Mouse (Mus musculus) T-helper 17 cell (primary cell): ENCODE measurements around the gene Fchsd2.
"Not testable (repeated sequence)": the region's sequence is repeated elsewhere in the genome, so short reads cannot be mapped to it uniquely, and the experiment has no call there.

Experiments
- in situ Hi-C, 2 experiments: fragments of 300-600 bp; cut with MboI, MseI; formaldehyde crosslinking; loops; 1 replicate in 1 of 2; 2 replicates in 1 of 2; pipeline ENCODE4 v1.15.1; 2025; ENCODE audit warnings: high pct_unique_total_duplicates in 2 of 2

The Fchsd2 gene

DNA sequence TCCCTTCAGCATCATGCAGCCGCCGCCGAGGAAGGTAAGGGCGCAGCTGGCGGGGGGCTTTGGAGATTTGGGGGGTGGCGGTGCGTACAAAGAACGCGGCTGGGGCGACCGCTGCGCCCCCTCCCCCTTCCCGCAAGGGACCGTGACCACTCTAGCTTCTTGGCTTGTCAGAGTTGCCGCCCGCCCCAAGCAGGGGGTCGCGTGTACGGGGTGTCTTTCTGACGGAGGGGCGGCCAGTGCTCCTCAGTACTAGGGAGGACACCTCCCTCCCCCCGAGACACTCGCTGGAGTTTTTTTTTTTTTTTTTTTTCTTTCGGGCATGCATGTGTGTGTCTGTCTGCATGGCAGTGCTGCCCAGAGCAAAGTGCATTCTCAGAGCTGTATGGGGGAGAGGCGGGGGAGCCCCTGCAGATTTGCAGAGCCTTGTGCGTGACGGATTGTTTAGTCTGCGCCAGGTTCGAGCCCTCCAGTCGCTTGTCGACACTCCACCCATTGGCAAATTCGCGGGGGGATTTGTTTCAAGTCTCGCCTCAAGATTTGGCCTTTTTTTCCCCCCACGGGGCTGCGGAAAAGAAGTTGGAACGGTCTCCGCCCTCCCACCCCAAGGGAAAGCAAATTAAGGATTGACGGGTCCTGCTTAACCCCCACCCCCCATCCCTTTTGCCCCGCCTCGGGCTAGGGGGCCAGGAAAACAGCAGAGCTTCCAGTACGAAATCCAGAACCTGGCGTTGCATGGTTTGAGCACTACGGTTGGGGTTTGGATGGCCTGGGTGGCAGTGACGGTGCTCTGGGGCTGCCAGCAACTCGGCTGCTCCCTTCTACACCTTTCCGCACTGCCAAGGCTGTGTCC lies 16.6 kb downstream of the Fchsd2 start:
- in situ Hi-C loops: no loop called here

DNA sequence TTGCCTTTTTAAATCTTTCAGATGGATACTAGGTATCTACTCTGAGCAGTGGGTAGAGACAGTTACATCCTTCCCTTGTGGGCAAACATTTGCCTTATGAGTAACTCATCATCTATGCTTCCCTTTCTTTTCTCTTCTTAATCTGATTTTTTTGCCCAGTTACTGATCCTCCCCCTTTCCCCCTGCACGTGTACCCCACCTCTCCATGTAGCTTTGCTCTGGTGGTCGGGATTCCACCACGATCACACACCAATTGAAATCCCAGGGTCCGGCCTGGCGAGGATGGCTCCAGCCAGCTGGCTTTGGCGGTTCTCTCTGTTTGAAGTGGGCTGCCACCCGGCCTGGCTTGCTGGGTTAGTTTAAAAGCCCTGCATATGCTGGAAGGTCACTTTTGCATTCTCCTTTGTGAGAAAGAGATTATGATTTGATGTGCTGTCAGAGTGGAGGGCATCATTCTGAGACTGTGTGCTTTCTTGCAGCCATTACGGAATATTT lies 17.2 kb downstream of the Fchsd2 start:
- in situ Hi-C loops: loop anchor here in 1 of 2 experiments (5.0 kb wide), 1 partner anchor 43 kb away; no protein-coding TSS in a partner anchor

DNA sequence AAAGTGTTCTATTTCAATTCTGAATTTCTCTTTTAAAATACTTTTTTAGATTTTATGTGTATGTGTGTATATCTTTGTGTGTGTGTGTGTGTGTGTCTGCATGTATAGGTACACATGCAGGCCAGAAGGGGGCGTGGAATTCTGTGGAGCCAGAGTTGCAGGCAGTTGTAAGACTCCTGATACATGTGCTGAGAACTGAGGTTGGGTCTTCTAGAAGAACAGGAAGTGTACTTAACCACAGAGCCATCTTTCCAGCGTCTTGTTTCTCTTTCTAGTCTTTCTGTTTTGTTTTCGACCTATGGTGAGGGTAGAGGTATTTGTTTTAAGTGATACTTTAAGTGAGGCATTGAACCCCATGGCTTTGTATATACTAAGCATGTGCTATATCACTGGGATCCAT lies 20.7 kb downstream of the Fchsd2 start:
- in situ Hi-C loops: loop anchor here in 1 of 2 experiments (5.0 kb wide), 1 partner anchor 46 kb away; no protein-coding TSS in a partner anchor

DNA sequence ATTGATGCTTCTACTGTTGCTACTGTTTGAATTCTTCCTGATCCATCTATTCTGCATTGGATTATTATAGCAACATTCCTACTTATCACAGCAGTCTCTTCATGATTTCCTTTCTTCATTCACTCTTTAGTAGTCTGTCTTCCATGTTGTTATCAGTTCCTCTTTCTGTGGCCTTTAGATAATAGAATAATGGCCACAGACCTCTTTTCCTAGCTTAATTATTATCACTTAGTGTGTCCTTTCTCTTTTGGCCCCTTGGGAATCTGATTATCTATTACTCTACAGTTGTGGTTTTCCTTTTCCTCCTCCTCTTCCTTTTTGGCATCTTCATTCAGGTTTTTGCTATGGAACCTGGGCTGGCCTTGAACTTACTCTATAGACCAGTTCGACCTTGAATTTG lies 21.7 kb downstream of the Fchsd2 start:
- in situ Hi-C loops: loop anchor here in 1 of 2 experiments (5.0 kb wide), 1 partner anchor 47 kb away; no protein-coding TSS in a partner anchor

DNA sequence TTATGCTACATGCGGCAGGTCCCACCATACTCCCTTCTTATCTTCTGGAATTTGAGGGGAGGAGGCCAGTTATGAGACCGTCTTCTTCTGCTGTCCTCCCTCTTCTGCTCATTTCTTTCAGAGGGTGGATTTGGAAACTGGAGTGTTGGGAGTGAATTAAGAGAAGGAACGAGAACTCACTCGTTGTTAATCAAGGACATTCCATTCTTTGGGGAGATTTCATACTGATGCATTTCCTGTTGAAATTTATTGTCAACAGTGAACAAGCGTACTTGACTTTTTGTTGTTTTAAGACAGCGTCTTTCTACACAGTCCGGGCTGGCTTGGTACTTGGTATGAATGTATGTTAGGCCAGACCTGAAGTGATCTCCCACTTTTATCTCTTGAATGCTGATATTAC lies 26.7 kb downstream of the Fchsd2 start:
- in situ Hi-C loops: no loop called here

DNA sequence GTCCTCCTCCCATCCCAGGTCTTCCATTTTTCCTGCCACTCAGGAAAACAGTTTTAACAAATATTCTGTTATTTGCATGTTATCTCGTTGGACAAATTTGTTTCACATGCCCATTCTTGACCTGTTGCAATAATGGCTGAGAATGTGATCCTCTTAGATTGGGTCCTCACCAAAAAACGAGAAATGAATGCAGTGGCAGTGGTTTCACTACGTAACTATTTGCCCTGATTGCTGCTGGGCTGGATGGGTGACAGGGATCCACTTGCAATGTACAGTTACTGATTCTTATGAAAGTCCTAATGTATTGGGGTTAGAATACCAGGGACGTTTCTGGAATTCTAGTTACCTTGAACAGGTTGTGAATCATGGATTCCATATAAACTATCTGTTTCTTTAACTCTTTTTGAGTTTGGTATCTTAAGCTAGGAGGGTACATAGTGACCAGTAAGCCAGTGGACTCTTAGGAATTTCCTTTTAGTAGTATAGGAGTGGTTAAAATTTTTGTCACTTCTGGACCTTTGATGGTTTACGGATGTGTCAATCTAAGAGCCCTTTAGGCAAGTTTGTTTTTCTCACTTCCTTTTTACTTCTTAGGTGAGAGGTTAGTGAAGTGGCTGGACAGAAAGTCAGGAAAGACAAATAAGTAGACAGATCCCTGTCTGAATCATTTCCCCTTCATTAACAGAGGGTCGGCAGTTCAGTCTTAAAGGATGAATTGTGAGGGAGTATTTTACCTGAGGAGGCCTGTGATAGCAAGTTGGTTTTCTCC lies 31.1 kb downstream of the Fchsd2 start:
- in situ Hi-C loops: no loop called here

DNA sequence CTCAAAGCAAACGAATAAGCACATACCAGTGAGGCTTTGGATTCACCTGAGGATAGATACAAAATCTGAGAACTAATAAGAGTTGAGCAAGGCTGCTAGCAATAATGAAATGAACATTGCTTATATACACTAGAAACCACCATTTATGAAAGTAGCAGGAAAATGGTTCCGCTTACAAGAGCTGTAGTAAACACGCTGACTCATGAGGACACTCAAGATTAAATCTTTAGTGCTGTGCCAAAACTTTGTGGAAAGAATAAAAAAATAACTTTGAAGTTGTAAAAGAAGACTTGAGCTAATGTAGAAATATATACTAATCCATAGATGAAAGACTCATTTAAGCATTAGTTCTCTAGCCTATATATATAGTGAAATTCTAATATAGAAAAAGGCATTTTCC lies 35.1 kb downstream of the Fchsd2 start:
- in situ Hi-C loops: no loop called here

DNA sequence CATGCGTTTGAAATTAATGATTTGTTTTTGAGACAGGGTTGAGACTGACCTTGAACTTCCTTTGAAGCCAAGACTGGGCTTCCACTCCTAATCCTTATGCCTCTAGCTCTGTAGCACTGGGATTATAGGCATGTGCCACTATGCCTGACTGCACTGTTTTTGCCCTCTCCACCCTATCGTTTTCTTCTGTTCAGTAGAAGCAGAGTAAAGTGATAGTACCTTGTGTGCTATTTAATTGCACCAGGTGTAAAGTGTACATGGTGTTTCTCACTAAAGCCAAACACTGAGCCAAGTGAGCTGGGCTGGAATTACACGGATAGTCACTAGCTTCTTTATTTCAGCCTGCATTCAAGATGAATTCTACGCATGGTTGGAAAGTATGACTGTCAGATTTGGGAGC lies 35.9 kb downstream of the Fchsd2 start:
- in situ Hi-C loops: no loop called here

DNA sequence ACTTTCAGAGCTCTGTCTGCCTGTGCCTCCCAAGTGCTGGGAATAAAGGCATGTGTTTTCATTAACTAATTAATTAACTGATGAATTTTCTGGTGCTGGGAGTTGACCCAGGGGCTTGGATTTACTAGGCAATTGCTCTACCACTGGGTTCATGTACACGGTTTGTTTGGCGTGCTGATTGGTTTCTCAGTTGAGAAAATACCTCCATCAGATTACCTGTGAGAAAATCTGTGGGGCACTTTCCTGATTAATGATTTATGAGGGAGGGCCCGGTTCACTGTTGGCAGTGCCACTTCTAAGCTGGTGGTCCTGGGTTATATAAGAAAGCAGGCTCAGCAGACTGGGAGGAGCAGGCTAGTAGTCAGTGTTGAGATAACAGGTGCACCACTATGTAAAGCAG lies 38.0 kb downstream of the Fchsd2 start:
- in situ Hi-C loops: loop anchor here in 1 of 2 experiments (5.0 kb wide), 1 partner anchor 72 kb away; no protein-coding TSS in a partner anchor

DNA sequence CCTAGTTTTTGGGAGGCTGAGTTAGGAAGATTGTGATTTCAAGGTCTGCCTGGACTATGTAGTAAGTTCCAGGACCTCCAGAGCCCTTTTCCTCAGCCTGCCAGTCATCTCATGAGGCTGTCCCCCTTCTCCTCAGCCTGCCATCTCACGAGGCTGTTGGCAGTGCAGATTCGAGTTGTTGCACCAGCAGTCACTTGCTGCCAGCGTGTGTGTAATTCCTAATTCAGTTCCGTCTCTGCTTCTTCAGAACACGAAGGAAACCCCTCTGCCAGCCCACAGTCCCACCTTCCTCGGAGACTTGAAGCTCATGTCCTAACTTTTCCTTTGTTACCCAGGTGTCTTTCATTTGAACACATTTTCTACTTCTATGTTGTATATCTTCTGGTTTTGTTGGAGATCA lies 38.6 kb downstream of the Fchsd2 start:
- in situ Hi-C loops: loop anchor here in 1 of 2 experiments (5.0 kb wide), 1 partner anchor 71 kb away; no protein-coding TSS in a partner anchor

DNA sequence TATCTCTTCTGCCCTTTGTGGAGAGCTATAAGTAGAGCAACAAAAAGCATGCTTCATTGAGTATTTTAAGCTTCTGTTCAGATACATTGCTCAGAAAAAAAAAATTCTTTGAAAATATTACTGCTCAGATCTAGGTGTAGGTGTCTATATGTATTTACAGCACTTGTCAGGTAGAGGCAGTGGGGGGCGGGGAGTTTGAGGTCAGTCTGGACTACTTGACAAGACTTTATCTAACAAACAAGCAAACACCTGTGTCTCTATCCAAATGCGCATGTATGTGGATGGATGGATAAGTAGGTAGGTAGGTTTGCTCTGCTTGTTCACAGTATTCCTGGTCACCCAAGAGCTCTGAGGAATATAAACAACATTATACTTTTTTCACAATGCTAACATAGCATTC lies 40.9 kb downstream of the Fchsd2 start:
- in situ Hi-C loops: loop anchor here in 1 of 2 experiments (5.0 kb wide), 1 partner anchor 69 kb away; no protein-coding TSS in a partner anchor

DNA sequence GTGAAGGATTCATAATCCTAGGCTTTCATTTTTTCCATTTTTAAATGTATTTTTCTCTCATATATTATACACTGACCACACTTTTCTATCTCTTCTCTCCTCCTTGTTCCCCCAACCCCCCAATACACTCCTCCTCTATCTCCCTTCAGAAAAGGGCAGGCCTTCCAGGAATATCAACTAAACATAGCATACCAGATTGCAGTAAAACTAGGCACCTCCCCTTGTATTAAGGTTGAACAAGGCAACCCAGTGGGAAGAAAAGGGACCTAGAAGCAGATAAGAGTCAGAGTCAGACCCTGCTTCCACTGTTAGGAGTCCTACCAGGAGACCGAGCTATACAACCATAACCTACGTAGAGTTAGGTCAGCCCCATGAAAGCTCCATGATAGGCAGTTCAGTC lies 41.5 kb downstream of the Fchsd2 start:
- in situ Hi-C loops: loop anchor here in 1 of 2 experiments (5.0 kb wide), 1 partner anchor 68 kb away; no protein-coding TSS in a partner anchor

DNA sequence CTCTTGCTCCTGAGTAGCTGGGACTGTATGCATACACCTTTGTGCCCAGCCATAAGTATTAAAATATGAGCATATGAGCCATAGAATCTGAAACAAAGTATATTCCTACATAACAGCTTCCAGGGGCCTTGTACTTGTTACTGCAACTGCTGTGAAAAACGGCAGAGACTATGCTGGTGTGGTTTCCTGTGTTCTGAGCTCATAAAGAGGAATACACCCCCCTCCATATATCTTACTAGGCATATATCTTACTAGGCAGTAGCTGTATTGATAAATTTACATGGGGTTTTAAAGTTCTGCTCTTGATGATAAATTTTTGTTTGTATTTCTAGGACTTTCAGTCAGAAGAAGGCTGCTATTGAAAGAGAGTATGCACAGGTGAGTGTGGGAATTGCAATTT lies 46.2 kb downstream of the Fchsd2 start:
- in situ Hi-C loops: no loop called here

DNA sequence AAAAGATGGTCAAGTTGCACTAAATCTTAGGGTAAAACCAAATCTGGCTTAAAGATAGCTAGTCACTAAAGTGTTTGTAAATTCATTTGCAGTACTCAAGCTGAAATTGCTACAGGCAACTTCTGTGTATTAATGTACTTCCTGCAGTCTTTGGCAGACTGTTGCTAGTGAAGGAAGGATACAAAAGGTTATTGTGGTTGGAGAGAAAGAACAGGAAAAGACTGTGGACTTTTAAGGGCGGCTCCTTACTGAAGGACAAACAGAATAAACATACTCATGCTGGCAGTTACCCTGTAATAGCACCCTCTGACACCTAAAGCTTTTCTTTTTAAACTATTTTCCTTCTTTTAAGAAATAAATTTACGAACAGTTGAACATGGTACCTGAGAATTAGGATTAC lies 50.2 kb downstream of the Fchsd2 start:
- in situ Hi-C loops: no loop called here

DNA sequence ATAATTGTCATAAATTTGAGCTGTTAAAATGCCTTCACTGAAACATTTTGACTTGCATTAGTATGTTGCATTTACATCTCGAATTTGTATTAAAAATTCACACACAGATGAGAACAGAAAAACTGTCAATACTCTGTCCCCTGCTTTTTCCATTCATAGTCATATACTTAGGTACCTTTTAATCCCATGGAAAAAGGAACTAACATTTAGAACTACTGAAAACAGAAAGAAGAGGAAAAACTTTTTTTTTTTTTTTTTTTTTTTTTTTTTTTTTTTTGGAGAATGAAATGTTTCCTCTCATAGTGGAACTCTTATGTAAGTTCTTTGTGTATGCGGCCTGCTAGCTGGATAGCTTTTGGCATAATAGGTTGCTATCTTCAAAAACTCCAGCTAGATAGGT lies 51.6 kb downstream of the Fchsd2 start:
- in situ Hi-C loops: no loop called here

DNA sequence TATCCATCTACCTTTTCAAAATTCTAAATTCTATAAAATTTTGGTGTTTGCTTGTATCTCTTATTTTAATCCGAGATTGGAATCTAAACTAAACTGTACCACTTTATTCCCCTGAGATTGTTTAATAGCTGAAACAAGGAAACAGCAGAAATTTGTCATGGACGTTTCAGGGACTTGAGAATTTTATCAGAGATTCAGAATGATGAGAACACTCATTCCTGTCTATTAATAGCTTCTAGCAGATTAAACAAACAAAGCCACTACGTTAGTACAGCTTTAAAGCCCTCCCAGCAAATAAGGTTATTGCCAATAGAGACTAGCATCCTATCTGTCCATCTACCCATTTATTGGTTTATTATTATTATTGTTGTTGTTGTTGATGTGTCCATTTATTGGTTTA lies 56.4 kb downstream of the Fchsd2 start:
- in situ Hi-C loops: no loop called here

DNA sequence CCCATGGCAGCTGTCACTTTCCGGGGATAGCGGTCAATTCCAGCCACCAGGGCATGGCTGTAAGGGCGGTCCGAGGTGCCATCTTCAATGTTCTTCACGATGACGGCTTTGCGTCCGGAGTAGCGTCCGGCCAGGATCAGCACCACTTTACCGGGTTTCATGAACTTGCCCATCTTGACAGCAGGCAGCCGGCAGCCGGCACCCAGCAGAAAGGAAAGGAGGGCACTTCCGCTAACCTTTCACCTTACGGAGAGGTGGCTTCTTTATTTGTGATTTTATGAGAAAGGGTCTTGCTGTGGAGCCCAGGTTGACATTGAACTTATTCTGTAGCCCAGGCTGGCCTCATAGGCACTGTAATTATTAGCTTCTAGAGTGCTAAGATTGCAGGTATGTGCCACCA lies 62.2 kb downstream of the Fchsd2 start:
- in situ Hi-C loops: not testable (repeated sequence)

DNA sequence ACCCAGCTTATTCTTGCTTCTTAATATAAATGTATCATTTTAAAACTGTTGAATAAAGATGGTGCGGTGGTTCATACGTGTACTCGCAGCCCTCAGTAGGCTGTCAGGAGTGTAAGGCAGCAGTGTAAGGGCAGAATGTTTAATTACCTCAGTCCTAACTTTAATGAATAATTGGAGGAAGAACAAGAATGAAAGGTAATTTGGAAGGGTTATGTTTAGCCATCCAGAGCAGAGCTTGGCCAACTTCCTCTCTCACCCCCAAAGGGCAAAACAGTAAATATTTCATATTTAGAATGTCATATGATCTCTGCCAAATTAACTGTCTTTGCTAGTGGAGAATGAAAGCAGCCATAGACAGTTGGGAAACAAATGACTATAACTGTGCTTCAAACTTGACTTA lies 62.6 kb downstream of the Fchsd2 start:
- in situ Hi-C loops: no loop called here

DNA sequence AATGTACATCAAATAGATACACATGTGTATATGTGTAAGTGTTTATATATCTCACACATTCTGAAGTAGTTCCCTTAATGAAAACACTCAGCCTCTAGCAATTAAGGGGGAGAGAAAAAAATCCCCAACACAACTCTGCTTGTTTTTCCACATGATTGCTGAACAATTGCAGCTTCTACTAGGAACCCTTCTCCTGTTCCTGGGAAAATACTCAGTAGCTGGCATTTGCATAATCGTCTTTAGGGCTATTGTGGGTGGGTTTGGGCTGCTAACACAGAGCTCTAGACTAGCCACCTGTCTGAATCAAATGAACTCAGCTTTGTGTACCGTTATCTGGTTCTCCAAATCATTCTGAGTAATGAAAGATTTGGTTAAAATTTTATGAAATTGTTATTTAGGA lies 67.6 kb downstream of the Fchsd2 start:
- in situ Hi-C loops: no loop called here

DNA sequence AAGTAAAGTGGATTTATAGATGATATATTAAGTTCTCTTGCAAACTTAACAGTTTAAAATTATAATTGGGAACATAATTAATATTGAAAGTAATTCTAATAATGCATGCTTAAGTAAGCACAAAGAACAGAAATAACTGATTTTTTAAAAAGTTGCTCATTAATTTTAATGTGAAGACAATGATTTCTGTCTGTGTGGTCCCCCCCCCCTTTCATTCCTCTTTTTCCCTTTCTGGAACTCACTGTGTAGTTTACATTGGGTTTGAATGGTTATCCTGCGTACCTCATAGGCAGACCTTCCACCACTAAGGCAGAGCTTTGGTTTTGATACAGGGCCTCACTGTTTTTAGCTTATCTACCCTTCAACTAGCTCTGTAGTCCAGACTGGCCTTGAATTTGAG lies 70.1 kb downstream of the Fchsd2 start:
- in situ Hi-C loops: no loop called here

DNA sequence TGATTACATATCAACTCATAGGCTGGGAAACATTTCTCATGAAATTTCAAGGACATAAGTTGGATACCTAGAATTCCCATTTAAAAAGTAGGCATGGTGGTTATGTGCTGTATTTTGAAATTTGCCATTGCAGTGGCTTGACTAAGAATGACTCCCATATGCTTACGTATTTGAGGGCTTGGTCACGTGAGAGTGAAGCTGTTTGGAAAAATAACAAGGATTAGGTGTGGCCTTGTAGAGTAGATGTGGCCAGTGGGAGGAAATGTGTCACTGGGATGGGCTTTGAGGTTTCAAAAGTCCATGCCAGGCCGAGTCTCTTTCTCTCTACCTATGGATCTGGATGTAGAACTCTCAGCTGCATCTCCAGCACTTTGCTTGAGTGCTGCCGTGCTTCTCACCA lies 71.2 kb downstream of the Fchsd2 start:
- in situ Hi-C loops: no loop called here

DNA sequence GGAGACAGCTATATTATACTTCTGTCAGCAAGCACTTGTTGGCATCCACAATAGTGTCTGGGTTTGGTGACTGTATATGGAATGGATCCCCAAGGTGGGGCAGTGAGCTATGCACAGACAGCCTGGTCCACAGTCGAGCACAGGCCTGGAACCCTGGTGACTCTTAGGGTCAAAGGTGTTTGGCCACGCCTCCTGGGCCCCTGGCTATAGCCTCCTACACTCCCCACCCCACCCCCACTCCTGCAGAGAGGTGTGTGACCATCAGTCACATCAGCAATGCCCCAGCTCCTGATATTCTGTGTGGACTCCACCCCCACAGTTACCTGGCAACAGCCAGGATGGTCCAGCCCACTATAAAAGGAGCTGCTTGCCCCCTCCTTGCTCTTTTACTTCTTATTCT lies 73.9 kb downstream of the Fchsd2 start:
- in situ Hi-C loops: no loop called here
